Mouse (Mus musculus) cortical plate, adult 2 months (tissue): ENCODE results near the gene Papola. TPM values are rescaled to one million over a fixed set of nuclear protein-coding genes. Genes with fewer than 3 reads are reported as not detected.

ENCODE experiments used
- H3K27ac ChIP-seq: fragments of 200-500 bp; 2 replicates; pipeline ENCODE4 v1.5.1; 2012; ENCODE audit warnings: low read length, control low read depth, inconsistent platforms; ENCODE audit not compliant: insufficient read depth
- H3K4me1 ChIP-seq: fragments of 200-500 bp; 2 replicates; pipeline ENCODE4 v1.6.1; 2011; ENCODE audit warnings: low read length; ENCODE audit not compliant: control insufficient read depth, insufficient read depth
- H3K4me3 ChIP-seq: fragments of 200-500 bp; 2 replicates; pipeline ENCODE4 v1.5.1; 2011; ENCODE audit warnings: mild to moderate bottlenecking, low read length, control low read depth; ENCODE audit not compliant: insufficient read depth
- CTCF ChIP-seq: fragments of 200-500 bp; IDR thresholded peaks from 2 replicates; pipeline ENCODE4 v1.5.1; 2011; ENCODE audit warnings: mild to moderate bottlenecking, control low read depth, low read length; ENCODE audit not compliant: insufficient read depth; ENCODE audit errors: extremely low read depth
- POLR2A ChIP-seq: fragments of 200-500 bp; IDR thresholded peaks from 2 replicates; pipeline ENCODE4 v1.6.1; 2011; ENCODE audit warnings: mild to moderate bottlenecking, low read length, control low read depth; ENCODE audit not compliant: insufficient read depth; ENCODE audit errors: extremely low read depth
- polyA plus RNA-seq: library from polyadenylated mRNA; depleted of rRNA; stranded (reverse); fragments of >200 nt; gene quantifications from 2 replicates; pipeline ENCODE4 v1.2.3, GENCODE M21; 2012

Gene Papola
- polyA plus RNA-seq, 1 experiment, result 105 TPM

DNA sequence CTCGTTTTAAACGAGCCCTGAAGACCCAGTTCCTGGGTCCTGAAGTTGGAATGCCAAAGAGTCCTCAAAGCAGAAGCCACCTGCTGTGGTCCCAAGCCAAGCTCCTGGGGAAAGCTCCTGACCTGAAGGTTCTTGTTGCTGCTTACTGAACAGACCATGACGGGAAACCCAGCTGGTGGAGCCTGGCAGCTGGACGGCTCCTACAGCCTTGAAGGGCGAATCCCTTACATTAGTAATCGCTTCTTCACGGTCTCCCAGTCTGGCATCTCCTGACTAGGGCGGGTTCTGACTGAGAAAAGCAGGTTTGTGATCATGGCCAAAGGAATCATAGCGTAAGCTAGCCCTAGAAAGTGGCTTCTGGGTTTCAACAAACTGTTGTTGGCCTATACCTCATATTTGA is 66.2 kb downstream of the Papola start:
- TF ChIP-seq POLR2A, result no peak
- TF ChIP-seq CTCF, result no peak
- H3K4me3 ChIP-seq, result no peak overlapping the region
- no peak overlapping the region for H3K27ac ChIP-seq
- peaks cover 3% of the 10 kb centered on the region for H3K4me1 ChIP-seq

DNA sequence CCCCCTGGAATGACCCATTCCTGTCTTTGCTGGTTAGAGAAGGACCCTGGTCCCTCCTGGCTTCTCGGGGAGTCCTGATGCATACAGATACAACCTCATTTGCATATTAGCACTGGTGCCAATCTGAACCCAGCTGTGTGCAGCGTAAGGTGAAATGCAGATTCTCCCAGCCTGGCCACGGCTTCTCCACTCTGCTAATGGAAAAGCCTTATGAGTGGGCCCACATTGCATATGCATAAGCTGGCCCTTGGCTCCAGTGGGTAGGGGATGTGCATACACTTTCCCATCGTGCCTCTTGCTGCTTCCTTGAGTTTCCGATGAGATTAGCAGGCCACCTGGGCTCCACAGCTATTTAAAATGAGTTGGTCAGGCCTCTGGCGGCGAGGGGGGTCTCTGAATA is 68.3 kb downstream of the Papola start:
- H3K4me3 ChIP-seq, result no peak overlapping the region
- TF ChIP-seq CTCF, result no peak
- TF ChIP-seq POLR2A, result no peak
- peaks cover 2% of the 10 kb centered on the region for H3K4me1 ChIP-seq
- no peak overlapping the region for H3K27ac ChIP-seq

DNA sequence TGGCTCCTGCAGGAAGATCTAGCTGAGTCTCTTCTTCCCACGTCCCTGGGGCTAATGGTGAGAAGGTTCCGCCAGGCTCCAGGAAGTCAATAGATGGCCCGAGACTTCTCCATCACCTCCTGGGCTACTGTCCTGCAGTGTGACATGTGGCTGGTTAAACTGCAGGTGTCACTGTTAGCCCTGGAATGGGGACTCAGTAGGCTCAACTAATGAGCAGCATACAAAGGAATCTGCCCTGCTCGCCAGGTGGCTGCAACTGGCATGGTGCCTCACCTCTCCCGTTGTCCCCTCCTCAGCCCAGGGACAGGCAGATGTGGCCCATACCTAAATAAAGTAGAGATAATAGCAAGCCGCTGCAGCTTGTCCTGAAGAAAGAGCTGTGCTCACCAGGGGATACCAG is 70.1 kb downstream of the Papola start:
- no peaks in the 10 kb centered on the region for H3K4me1 ChIP-seq
- H3K27ac ChIP-seq, result no peak overlapping the region
- TF ChIP-seq POLR2A (no peak), CTCF (peak; percentile 80)
- H3K4me3 ChIP-seq, result no peak overlapping the region

DNA sequence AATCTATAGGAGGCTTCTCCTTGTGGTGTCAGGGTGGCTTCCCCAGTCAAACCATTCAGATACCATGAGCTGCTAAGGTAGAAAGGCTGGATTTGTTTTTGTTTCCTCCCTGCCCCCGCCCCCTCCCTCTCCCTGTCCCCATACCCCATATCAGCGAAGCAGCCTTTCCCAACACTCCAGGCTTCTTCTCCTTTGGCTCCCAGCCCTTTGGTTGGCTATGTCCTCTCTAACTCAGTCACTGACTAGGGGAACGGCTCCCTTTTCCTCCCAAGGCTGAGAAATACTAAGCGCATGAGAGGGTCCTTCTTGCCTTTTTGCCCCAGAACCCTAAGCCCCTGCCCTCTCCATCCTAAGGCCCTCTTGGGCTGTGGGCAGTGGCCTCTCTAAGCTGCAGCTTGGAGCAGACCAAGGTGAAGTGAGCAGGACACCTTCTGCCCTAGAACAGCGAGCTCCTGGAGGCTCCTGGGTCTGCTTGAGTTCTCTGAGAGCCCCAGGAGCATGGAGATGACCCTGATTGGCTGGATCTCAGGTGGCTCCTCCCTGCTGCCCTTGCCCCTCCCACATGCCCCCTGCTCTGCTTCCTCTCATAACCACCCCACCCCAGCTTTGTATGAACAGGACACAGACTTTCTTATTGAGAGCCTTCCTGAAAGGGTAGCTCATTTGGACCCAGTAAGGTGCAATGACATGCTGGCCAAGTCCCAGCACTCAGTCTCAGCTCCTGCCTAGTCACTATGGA is 73.6 kb downstream of the Papola start:
- Histone ChIP-seq H3K27ac (no peak overlapping the region), H3K4me3 (no peak overlapping the region), H3K4me1 (peaks cover 3% of the 10 kb centered on the region; the same call in 1 of the 2 replicates)
- no peak for TF ChIP-seq POLR2A
- no peak for TF ChIP-seq CTCF

DNA sequence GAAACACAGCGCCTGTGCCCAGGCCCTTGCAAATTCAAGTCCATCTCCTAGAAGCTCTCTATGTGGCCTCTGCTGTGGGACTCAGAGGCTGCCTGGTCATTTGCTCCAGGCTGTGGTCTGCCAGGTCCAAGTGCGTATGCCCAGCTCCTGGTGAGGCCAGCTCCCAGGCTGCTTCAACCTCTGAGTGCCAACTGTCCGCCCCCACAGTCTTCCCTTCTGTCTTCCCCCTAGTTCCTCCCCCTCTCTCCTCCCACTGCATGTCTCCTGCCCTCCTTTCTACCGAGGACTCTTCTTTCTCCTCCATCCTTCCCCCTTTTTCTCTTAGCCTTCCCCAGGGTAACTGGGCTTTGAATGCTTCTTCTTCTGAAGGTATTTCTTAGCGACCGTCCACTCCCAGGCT is 77.6 kb downstream of the Papola start:
- H3K4me1 ChIP-seq, result peaks cover 3% of the 10 kb centered on the region; the same call in 1 of the 2 replicates
- H3K27ac ChIP-seq, result no peak overlapping the region
- TF ChIP-seq CTCF (no peak), POLR2A (no peak)
- no peak overlapping the region for H3K4me3 ChIP-seq

DNA sequence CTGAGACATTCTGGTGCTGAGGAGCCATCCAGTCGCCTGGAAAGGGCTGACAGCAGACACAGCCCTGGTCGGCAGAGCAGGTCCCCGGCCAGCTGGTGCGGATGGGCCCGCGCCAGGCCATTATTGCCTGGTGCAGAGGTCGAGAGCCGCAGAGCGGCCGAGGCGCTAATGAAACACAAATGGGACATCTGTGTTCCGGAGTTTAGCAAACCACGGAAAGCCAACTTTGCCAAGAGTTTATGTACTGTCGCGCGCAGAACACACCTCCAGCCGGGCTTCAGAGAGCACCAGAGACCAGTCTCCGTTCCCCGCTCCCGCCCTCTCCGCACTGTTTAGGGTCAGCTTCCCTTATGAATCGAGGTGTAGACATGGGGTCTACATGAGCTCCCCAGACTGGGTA is 78.1 kb downstream of the Papola start:
- H3K27ac ChIP-seq, result no peak overlapping the region
- H3K4me1 ChIP-seq, result peaks cover 3% of the 10 kb centered on the region; the same call in 1 of the 2 replicates
- H3K4me3 ChIP-seq, result no peak overlapping the region
- no peak for TF ChIP-seq POLR2A
- TF ChIP-seq CTCF, result no peak

DNA sequence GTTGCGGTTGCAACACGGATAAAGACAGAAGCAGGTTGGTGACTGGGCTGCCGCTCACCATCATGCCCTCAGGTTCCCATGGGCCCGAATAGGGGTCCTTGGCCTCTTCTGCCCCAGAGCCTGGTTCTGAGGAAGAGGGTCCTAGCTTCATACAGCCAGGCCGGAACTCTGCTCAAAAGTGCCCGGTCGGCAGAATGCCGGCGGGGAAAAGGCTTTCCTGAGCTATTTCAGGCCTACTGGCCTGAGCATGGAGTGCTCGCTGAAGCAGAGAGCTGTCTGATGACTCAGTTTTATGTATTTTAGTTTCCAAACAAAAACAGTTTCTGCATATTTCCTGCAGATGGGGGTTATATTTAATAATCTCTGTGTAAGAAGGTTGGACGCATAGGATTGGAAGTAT is 78.9 kb downstream of the Papola start:
- Histone ChIP-seq H3K4me1 (peaks cover 3% of the 10 kb centered on the region; the same call in 1 of the 2 replicates), H3K27ac (no peak overlapping the region), H3K4me3 (no peak overlapping the region)
- TF ChIP-seq CTCF (no peak), POLR2A (no peak)

DNA sequence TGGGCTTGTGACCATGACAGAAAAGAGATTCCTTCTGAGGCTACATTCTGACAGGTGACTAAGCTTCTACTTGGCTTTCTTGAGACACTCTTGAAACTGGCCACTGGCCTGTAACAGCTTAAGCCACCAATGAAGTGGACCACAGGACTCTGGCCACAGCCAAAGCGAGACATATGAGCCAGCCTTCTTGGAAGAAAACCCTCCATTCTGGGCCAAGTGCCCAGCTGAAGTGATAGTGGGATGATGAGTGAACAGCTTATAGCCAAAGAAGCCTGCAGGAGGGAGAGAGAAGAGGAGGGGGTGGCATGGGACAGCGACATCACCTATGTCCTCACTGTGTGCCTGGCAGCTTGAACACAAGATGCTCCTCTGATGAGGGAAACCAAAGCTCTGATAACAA is 83.2 kb downstream of the Papola start:
- TF ChIP-seq POLR2A (no peak), CTCF (no peak)
- Histone ChIP-seq H3K4me1 (no peaks in the 10 kb centered on the region), H3K4me3 (no peak overlapping the region), H3K27ac (no peak overlapping the region)

DNA sequence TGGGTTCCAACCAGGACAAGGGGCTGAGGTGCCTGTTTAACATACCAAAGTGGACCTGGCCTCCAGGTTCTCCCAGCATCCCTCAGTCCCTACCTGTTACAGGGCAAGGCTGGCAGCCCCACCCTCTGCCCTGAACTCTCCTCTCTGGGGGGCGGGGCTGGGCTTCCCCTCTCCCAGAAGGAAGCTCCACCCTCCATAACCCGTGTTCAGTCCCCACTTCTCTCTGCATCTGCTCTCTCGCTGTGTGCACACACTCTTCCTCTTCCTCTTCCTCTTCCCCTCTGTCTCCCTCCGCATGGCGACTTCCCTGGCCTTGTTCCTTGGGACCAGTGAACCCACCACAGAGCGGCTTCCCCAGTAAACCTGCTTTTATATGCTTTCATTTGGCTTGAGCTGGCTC is 84.7 kb downstream of the Papola start:
- TF ChIP-seq POLR2A, result no peak
- TF ChIP-seq CTCF, result no peak
- H3K4me3 ChIP-seq, result no peak overlapping the region
- H3K27ac ChIP-seq, result no peak overlapping the region
- H3K4me1 ChIP-seq, result no peaks in the 10 kb centered on the region

DNA sequence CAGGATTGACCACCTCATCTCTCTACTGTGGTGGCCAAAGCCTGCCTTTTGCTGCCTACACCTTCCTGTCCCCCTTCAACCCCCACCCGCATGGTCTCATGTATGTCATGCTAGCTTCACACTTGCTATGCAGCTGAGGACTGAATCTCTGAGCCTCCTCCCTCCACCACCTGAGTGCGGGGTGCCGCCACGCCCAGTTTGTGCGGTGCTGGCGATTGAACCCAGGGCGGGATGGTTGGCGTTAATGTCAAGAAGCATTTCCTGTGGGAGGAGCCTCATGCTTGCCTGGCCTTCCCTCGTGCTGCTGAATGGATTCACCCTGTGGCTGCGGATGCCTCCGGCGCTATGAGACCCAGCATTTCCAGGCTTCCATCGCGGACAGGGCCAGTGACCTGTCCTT is 85.2 kb downstream of the Papola start:
- Histone ChIP-seq H3K4me1 (no peaks in the 10 kb centered on the region), H3K4me3 (no peak overlapping the region), H3K27ac (no peak overlapping the region)
- TF ChIP-seq CTCF (no peak), POLR2A (no peak)
